Comparison of ENCODE assay signal across 28 mouse cellular contexts in genomic region chr14:27156032-27156431, GRCm38 (mm10). TPM values are rescaled to one million over a fixed set of nuclear protein-coding genes. Genes with fewer than 3 reads are reported as not detected.
DNase-seq lines count a peak whose midpoint lies in the region; ATAC-seq and TF ChIP-seq lines count a peak whose summit lies in the region.
"Had no signal": no experiment of that assay in that cellular context is flagged by ENCODE, and none has a peak within 500 bp of the region (broad histone marks: within the 10 kb centered on the region; RNA-seq: fewer than 3 reads in every experiment).

No protein-coding gene starts in this region.

- H3K36me3 ChIP-seq in midbrain, embryonic 14.5 days (ENCODE audit: control insufficient read depth, insufficient read depth, low read length) = no peaks in the 10 kb centered on the region
- H3K36me3 ChIP-seq in midbrain, embryonic 10.5 days = no peaks in the 10 kb centered on the region
- H3K36me3 ChIP-seq in myocyte (ENCODE audit: control insufficient read depth, insufficient read depth) = no peaks in the 10 kb centered on the region
- H3K36me3 ChIP-seq: embryonic facial prominence, embryonic 13.5 days; forebrain, embryonic 10.5 days; G1E; heart, embryonic 13.5 days; hindbrain, embryonic 12.5 days; hindbrain, embryonic 15.5 days; intestine, embryonic 15.5 days had no signal

- no peak overlapping the region for H3K4me2 ChIP-seq in midbrain, embryonic 14.5 days (ENCODE audit: low read length)
- H3K4me2 ChIP-seq in myocyte (ENCODE audit: low read depth) = no peak overlapping the region
- H3K4me2 ChIP-seq: embryonic facial prominence, embryonic 13.5 days; forebrain, embryonic 13.5 days; heart, embryonic 13.5 days; hindbrain, embryonic 12.5 days; hindbrain, embryonic 15.5 days; intestine, embryonic 15.5 days had no signal

- no peaks in the 10 kb centered on the region for H3K79me2 ChIP-seq in myocyte (ENCODE audit: control insufficient read depth, insufficient read depth)

- H3ac ChIP-seq in myocyte (ENCODE audit: control insufficient read depth, insufficient read length) = no peak overlapping the region

- no peak overlapping the region for H3K27ac ChIP-seq in midbrain, embryonic 14.5 days (replicated peaks; ENCODE audit: low read depth, low read length)
- H3K27ac ChIP-seq in midbrain, embryonic 10.5 days (replicated peaks) = no peak overlapping the region
- H3K27ac ChIP-seq: embryonic facial prominence, embryonic 13.5 days; forebrain, embryonic 10.5 days; forebrain, embryonic 13.5 days; heart, embryonic 13.5 days; hindbrain, embryonic 12.5 days; hindbrain, embryonic 15.5 days; intestine, embryonic 15.5 days had no signal

- no peak for ATAC-seq in midbrain, embryonic 14.5 days (ENCODE audit: low FRiP score, low TSS enrichment)
- ATAC-seq: activated CD4-positive, CD25-positive, alpha-beta regulatory T cell, adult 4 months; forebrain, embryonic 13.5 days; forebrain, embryonic 16.5 days; intestine, embryonic 15.5 days had no signal

- TF ChIP-seq POLR2A in myocyte (IDR thresholded peaks at IDR 0.05; ENCODE audit: insufficient read length, low read depth) = no peak

- no peaks in the 10 kb centered on the region for H3K9me3 ChIP-seq in midbrain, embryonic 14.5 days (ENCODE audit: control insufficient read depth, low read length)
- no peaks in the 10 kb centered on the region for H3K9me3 ChIP-seq in midbrain, embryonic 10.5 days (replicated peaks)
- H3K9me3 ChIP-seq: embryonic facial prominence, embryonic 13.5 days; forebrain, embryonic 10.5 days; forebrain, embryonic 13.5 days; G1E; heart, embryonic 13.5 days; hindbrain, embryonic 12.5 days; hindbrain, embryonic 15.5 days; intestine, embryonic 15.5 days had no signal

- H3K4me3 ChIP-seq in midbrain, embryonic 14.5 days (replicated peaks; ENCODE audit: low read depth, low read length) = no peak overlapping the region
- no peak overlapping the region for H3K4me3 ChIP-seq in midbrain, embryonic 10.5 days
- no peak overlapping the region for H3K4me3 ChIP-seq in myocyte
- H3K4me3 ChIP-seq: embryonic facial prominence, embryonic 13.5 days; forebrain, embryonic 10.5 days; forebrain, embryonic 13.5 days; heart, embryonic 13.5 days; hindbrain, embryonic 12.5 days; hindbrain, embryonic 15.5 days; intestine, embryonic 15.5 days had no signal

- DNase-seq in midbrain, embryonic 14.5 days = peak; percentile 41
- no peak for DNase-seq in midbrain, embryonic 10.5 days (ENCODE audit: low spot score)
- peak; percentile 42 for DNase-seq in MN1 (ENCODE audit: low spot score)
- no peak for DNase-seq in gastrocnemius, postnatal 4 days (ENCODE audit: low spot score in 2 of 2)
- no peak for DNase-seq in right cerebral cortex, adult 18-20 months
- DNase-seq: adrenal gland, adult 8-10 months; adrenal gland, postnatal 25 days; cerebellum, adult 11 months; cerebellum, adult 2 months; cerebellum, adult 9-11 months; cerebellum, postnatal 25 days; gastrocnemius, postnatal 10 days; gastrocnemius, postnatal 36 days; heart, adult 18-20 months; heart, postnatal 14 days; heart, postnatal 4 days; kidney, adult 11 months had no signal

- H3K27me3 ChIP-seq in midbrain, embryonic 14.5 days (ENCODE audit: control insufficient read depth, insufficient read depth, low read length) = no peaks in the 10 kb centered on the region
- H3K27me3 ChIP-seq in midbrain, embryonic 10.5 days (ENCODE audit: low read depth, poor library complexity, severe bottlenecking) = no peaks in the 10 kb centered on the region
- no peaks in the 10 kb centered on the region for H3K27me3 ChIP-seq in myocyte (ENCODE audit: control insufficient read depth, insufficient read depth, insufficient read length)
- H3K27me3 ChIP-seq: embryonic facial prominence, embryonic 13.5 days; forebrain, embryonic 13.5 days; heart, embryonic 13.5 days; hindbrain, embryonic 12.5 days; hindbrain, embryonic 15.5 days; intestine, embryonic 15.5 days had no signal

- H3K9ac ChIP-seq in midbrain, embryonic 14.5 days (replicated peaks; ENCODE audit: low read length) = no peak overlapping the region
- H3K9ac ChIP-seq: embryonic facial prominence, embryonic 13.5 days; forebrain, embryonic 13.5 days; heart, embryonic 13.5 days; hindbrain, embryonic 12.5 days; hindbrain, embryonic 15.5 days; intestine, embryonic 15.5 days had no signal

- H3K4me1 ChIP-seq in midbrain, embryonic 14.5 days (ENCODE audit: control insufficient read depth, insufficient read depth, low read length) = no peaks in the 10 kb centered on the region
- H3K4me1 ChIP-seq in midbrain, embryonic 10.5 days = no peaks in the 10 kb centered on the region
- H3K4me1 ChIP-seq: forebrain, embryonic 13.5 days; hindbrain, embryonic 12.5 days; hindbrain, embryonic 15.5 days had no signal

- 71% methylated on average over 6 of the region's 6 CpGs for WGBS in midbrain, embryonic 14.5 days
- WGBS in midbrain, embryonic 10.5 days = 87% methylated on average over 6 of the region's 6 CpGs

TF ChIP-seq in myocyte, 11 proteins besides CTCF, POLR2A, EP300 and RAD21:
- TF ChIP-seq CEBPB (IDR thresholded peaks at IDR 0.05; ENCODE audit: insufficient read depth, poor library complexity, severe bottlenecking) = peak; percentile 53; the same call in 1 of the 2 replicates
- TF ChIP-seq TCF12 (IDR thresholded peaks at IDR 0.05; ENCODE audit: insufficient read depth, poor library complexity, severe bottlenecking) = no peak
- no peak for TF ChIP-seq POLR2AphosphoS2 (IDR thresholded peaks at IDR 0.05; ENCODE audit: insufficient read length, low read depth)
- no peak for TF ChIP-seq E2F4 (IDR thresholded peaks at IDR 0.05; ENCODE audit: insufficient read depth)
- TF ChIP-seq MYOG (IDR thresholded peaks at IDR 0.05; ENCODE audit: control insufficient read depth in 1 of 3, insufficient read depth in 1 of 3, insufficient read length in 2 of 3, low read depth in 2 of 3) = no peak
- TF ChIP-seq MYOD1 (IDR thresholded peaks at IDR 0.05; ENCODE audit: control insufficient read depth in 1 of 3, insufficient read length in 2 of 3, low read depth in 2 of 3) = no peak

RNA-seq across cellular contexts. Expression of gene Arhgef3, which starts 41.3 kb away (rescaled TPM):
- polyA plus RNA-seq in midbrain, embryonic 14.5 days (2014; fragmentation: Nextera tagmentation; extraction: Ambion mirVana) = 5.3 and 5.5 TPM in 2 replicates
- 1.6 and 1.9 TPM in 2 replicates for polyA plus RNA-seq in midbrain, embryonic 10.5 days (2016; fragmentation: Nextera tagmentation; extraction: Ambion mirVana)
- 6.6 TPM for polyA plus RNA-seq in myocyte (2012; fragmentation: generic; extraction: Trizol)
- total RNA-seq in gastrocnemius, postnatal 4 days (2021) = 10 to 100 TPM; 24.8 to 25.1 TPM

Comparison
In these comparisons a context has a peak if more than half of its experiments do, and no peak if none do; other contexts are left out.
1. DNase-seq: peak in midbrain, embryonic 14.5 days (single experiment) and MN1 (single experiment); none in midbrain, embryonic 10.5 days (single experiment), gastrocnemius, postnatal 4 days (0 of 2) and right cerebral cortex, adult 18-20 months (single experiment).